Mouse (Mus musculus) hindbrain, embryonic 13.5 days (tissue): ENCODE results near the gene Slc5a4a. TPM values are rescaled to one million over a fixed set of nuclear protein-coding genes. Genes with fewer than 3 reads are reported as not detected.

Experiments used
- ATAC-seq: fragments of 200-750 bp; cut with Nextera tagmentation; 2 replicates; pipeline ENCODE4 v1.8.0; 2017; ENCODE audit warnings: moderate TSS enrichment; ENCODE audit not compliant: low FRiP score
- H3K27ac ChIP-seq: fragments of 300-500 bp; sonication (generic); 2 replicates; pipeline ENCODE4 v1.5.1; 2015; ENCODE audit warnings: inconsistent platforms, mild to moderate bottlenecking, moderate library complexity
- H3K27me3 ChIP-seq: fragments of 300-500 bp; sonication (generic); 2 replicates; pipeline ENCODE4 v1.6.1; 2015; ENCODE audit warnings: mild to moderate bottlenecking, inconsistent platforms
- H3K36me3 ChIP-seq: fragments of 300-500 bp; sonication (generic); 2 replicates; pipeline ENCODE4 v1.6.1; 2015; ENCODE audit warnings: mild to moderate bottlenecking, inconsistent platforms
- H3K4me1 ChIP-seq: fragments of 300-500 bp; sonication (generic); replicated peaks from 2 replicates; pipeline ENCODE4 v1.6.1; 2015; ENCODE audit warnings: inconsistent platforms
- H3K4me2 ChIP-seq: fragments of 300-500 bp; sonication (generic); 2 replicates; pipeline ENCODE4 v1.6.1; 2015; ENCODE audit warnings: inconsistent platforms, mild to moderate bottlenecking, moderate library complexity
- H3K4me3 ChIP-seq: fragments of 300-500 bp; sonication (generic); 2 replicates; pipeline ENCODE4 v1.5.1; 2015; ENCODE audit warnings: mild to moderate bottlenecking, inconsistent platforms
- H3K9ac ChIP-seq: fragments of 300-500 bp; sonication (generic); 2 replicates; pipeline ENCODE4 v1.6.1; 2015; ENCODE audit warnings: mild to moderate bottlenecking, inconsistent platforms
- H3K9me3 ChIP-seq: fragments of 300-500 bp; sonication (generic); 2 replicates; pipeline ENCODE4 v1.6.1; 2016; ENCODE audit warnings: inconsistent platforms
- WGBS: fragments of 180-500 bp; shearing (Covaris S2); methylation state at CpG from one replicate; pipeline ENCODE4 v1.1.7; 2015; 5-methylcytosine and 5-hydroxymethylcytosine counted together
- polyA plus RNA-seq: library from polyadenylated mRNA; unstranded; fragments of >200 nt; fragmentation: Nextera tagmentation; extraction: Ambion mirVana; gene quantifications from 2 replicates; pipeline ENCODE4 v1.2.1, GENCODE M21; 2015

Gene Slc5a4a
- 0.09 TPM in 1 of 2 replicates, not detected in the other for polyA plus RNA-seq

- H3K9ac ChIP-seq: no peak within 1 kb of the TSS
- WGBS: 88% methylated on average over 5 of the region's 5 CpGs
- H3K4me2 ChIP-seq: no peak within 1 kb of the TSS
- no peaks in the 10 kb centered on the region for H3K9me3 ChIP-seq
- no peaks in the 10 kb centered on the region for H3K27me3 ChIP-seq
- no peak within 1 kb of the TSS for H3K27ac ChIP-seq
- no peaks in the 10 kb centered on the region for H3K36me3 ChIP-seq
- H3K4me1 ChIP-seq: no peaks in the 10 kb centered on the region
- H3K4me3 ChIP-seq: no peak within 1 kb of the TSS
- no peak for ATAC-seq
Measured at GRCm38 (mm10) chr10:76147278-76147677, at the start of gene Slc5a4a. Slc5a4a (plus strand) TSS chr10:76147451.

- no peaks in the 10 kb centered on the region for H3K9me3 ChIP-seq
- no peaks in the 10 kb centered on the region for H3K4me1 ChIP-seq
- no peaks in the 10 kb centered on the region for H3K27me3 ChIP-seq
- ATAC-seq: no peak
- H3K27ac ChIP-seq: no peak within 1 kb of the TSS
- no peaks in the 10 kb centered on the region for H3K36me3 ChIP-seq
- WGBS: 87% methylated on average over 4 of the region's 4 CpGs
- no peak within 1 kb of the TSS for H3K4me3 ChIP-seq
- H3K4me2 ChIP-seq: no peak within 1 kb of the TSS
- H3K9ac ChIP-seq: no peak within 1 kb of the TSS
Measured at GRCm38 (mm10) chr10:76110861-76111260, 36.4 kb upstream of the Slc5a4a start, which contains the start of gene Slc5a4b. Slc5a4b (minus strand) TSS chr10:76110961.

- no peak for ATAC-seq
- H3K4me3 ChIP-seq: no peak overlapping the region
- H3K4me2 ChIP-seq: no peak overlapping the region
- H3K27ac ChIP-seq: no peak overlapping the region
- 30% methylated on average over 5 of the region's 5 CpGs for WGBS
- H3K36me3 ChIP-seq: no peaks in the 10 kb centered on the region
- H3K9ac ChIP-seq: no peak overlapping the region
- H3K4me1 ChIP-seq: peaks cover 5% of the 10 kb centered on the region
- H3K9me3 ChIP-seq: no peaks in the 10 kb centered on the region
- H3K27me3 ChIP-seq: no peaks in the 10 kb centered on the region
Measured at GRCm38 (mm10) chr10:76117966-76118365, 29.3 kb upstream of the Slc5a4a start.

- peaks cover 5% of the 10 kb centered on the region for H3K4me1 ChIP-seq
- H3K9me3 ChIP-seq: no peaks in the 10 kb centered on the region
- no peak overlapping the region for H3K9ac ChIP-seq
- 8% methylated on average over 1 of the region's 1 CpGs for WGBS
- no peaks in the 10 kb centered on the region for H3K27me3 ChIP-seq
- H3K4me2 ChIP-seq: no peak overlapping the region
- ATAC-seq: no peak
- H3K4me3 ChIP-seq: no peak overlapping the region
- no peaks in the 10 kb centered on the region for H3K36me3 ChIP-seq
- no peak overlapping the region for H3K27ac ChIP-seq
Measured at GRCm38 (mm10) chr10:76118741-76119140, 28.5 kb upstream of the Slc5a4a start.

GRCm38 (mm10) chr10:76120124-76120711 is 27.0 kb upstream of the Slc5a4a start:
- WGBS: 42% methylated on average over 4 of the region's 4 CpGs
- Histone ChIP-seq H3K4me2 (no peak overlapping the region), H3K27ac (no peak overlapping the region), H3K9ac (no peak overlapping the region), H3K4me1 (peaks cover 5% of the 10 kb centered on the region), H3K27me3 (no peaks in the 10 kb centered on the region), H3K36me3 (no peaks in the 10 kb centered on the region), H3K4me3 (no peak overlapping the region), H3K9me3 (no peaks in the 10 kb centered on the region)
- no peak for ATAC-seq

GRCm38 (mm10) chr10:76121495-76121894 is 25.8 kb upstream of the Slc5a4a start:
- 89% methylated on average over 5 of the region's 5 CpGs for WGBS
- Histone ChIP-seq H3K36me3 (no peaks in the 10 kb centered on the region), H3K9ac (no peak overlapping the region), H3K9me3 (no peaks in the 10 kb centered on the region), H3K4me3 (no peak overlapping the region), H3K4me2 (no peak overlapping the region), H3K27ac (no peak overlapping the region), H3K4me1 (peaks cover 5% of the 10 kb centered on the region), H3K27me3 (no peaks in the 10 kb centered on the region)
- no peak for ATAC-seq

- Histone ChIP-seq H3K27me3 (no peaks in the 10 kb centered on the region), H3K4me3 (no peak overlapping the region), H3K27ac (no peak overlapping the region), H3K36me3 (no peaks in the 10 kb centered on the region), H3K4me1 (no peaks in the 10 kb centered on the region), H3K9me3 (no peaks in the 10 kb centered on the region), H3K9ac (no peak overlapping the region), H3K4me2 (no peak overlapping the region)
- ATAC-seq: no peak
- WGBS: 82% methylated on average over 4 of the region's 4 CpGs
Measured at GRCm38 (mm10) chr10:76132506-76132905, 14.7 kb upstream of the Slc5a4a start.

- Histone ChIP-seq H3K9me3 (no peaks in the 10 kb centered on the region), H3K9ac (no peak overlapping the region), H3K4me1 (no peaks in the 10 kb centered on the region), H3K27ac (no peak overlapping the region), H3K4me2 (no peak overlapping the region), H3K27me3 (no peaks in the 10 kb centered on the region), H3K4me3 (no peak overlapping the region), H3K36me3 (no peaks in the 10 kb centered on the region)
- ATAC-seq: no peak
- WGBS: 92% methylated on average over 2 of the region's 2 CpGs
Measured at GRCm38 (mm10) chr10:76136318-76136717, 10.9 kb upstream of the Slc5a4a start.

GRCm38 (mm10) chr10:76146846-76147245 is 405 bp upstream of the Slc5a4a start:
- no peak for ATAC-seq
- Histone ChIP-seq H3K27me3 (no peaks in the 10 kb centered on the region), H3K36me3 (no peaks in the 10 kb centered on the region), H3K9ac (no peak overlapping the region), H3K9me3 (no peaks in the 10 kb centered on the region), H3K4me2 (no peak overlapping the region), H3K4me1 (no peaks in the 10 kb centered on the region), H3K27ac (no peak overlapping the region), H3K4me3 (no peak overlapping the region)
- 75% methylated on average over 8 of the region's 8 CpGs for WGBS

- no peaks in the 10 kb centered on the region for H3K9me3 ChIP-seq
- no peaks in the 10 kb centered on the region for H3K27me3 ChIP-seq
- H3K36me3 ChIP-seq: no peaks in the 10 kb centered on the region
- 89% methylated on average over 7 of the region's 7 CpGs for WGBS
- no peak for ATAC-seq
- no peaks in the 10 kb centered on the region for H3K4me1 ChIP-seq
- H3K4me3 ChIP-seq: no peak overlapping the region
- H3K9ac ChIP-seq: no peak overlapping the region
- no peak overlapping the region for H3K27ac ChIP-seq
- no peak overlapping the region for H3K4me2 ChIP-seq
Measured at GRCm38 (mm10) chr10:76155911-76156310, 8.7 kb downstream of the Slc5a4a start.

- no peaks in the 10 kb centered on the region for H3K9me3 ChIP-seq
- no peak overlapping the region for H3K9ac ChIP-seq
- H3K4me1 ChIP-seq: no peaks in the 10 kb centered on the region
- no peaks in the 10 kb centered on the region for H3K36me3 ChIP-seq
- H3K27me3 ChIP-seq: no peaks in the 10 kb centered on the region
- no peak overlapping the region for H3K27ac ChIP-seq
- H3K4me2 ChIP-seq: no peak overlapping the region
- no peak overlapping the region for H3K4me3 ChIP-seq
- 88% methylated on average over 5 of the region's 5 CpGs for WGBS
- ATAC-seq: no peak
Measured at GRCm38 (mm10) chr10:76157528-76157927, 10.3 kb downstream of the Slc5a4a start.

- Histone ChIP-seq H3K27me3 (no peaks in the 10 kb centered on the region), H3K4me2 (no peak overlapping the region), H3K9me3 (no peaks in the 10 kb centered on the region), H3K27ac (no peak overlapping the region), H3K9ac (no peak overlapping the region), H3K36me3 (no peaks in the 10 kb centered on the region), H3K4me3 (no peak overlapping the region), H3K4me1 (no peaks in the 10 kb centered on the region)
- no peak for ATAC-seq
- 74% methylated on average over 1 of the region's 1 CpGs for WGBS
Measured at GRCm38 (mm10) chr10:76158009-76158408, 10.8 kb downstream of the Slc5a4a start.

- H3K4me1 ChIP-seq: 0 out of 2 replicates have a peak, but pooled peaks cover 6% of the 10 kb centered on the region
- no peak overlapping the region for H3K4me2 ChIP-seq
- no peak overlapping the region for H3K27ac ChIP-seq
- H3K27me3 ChIP-seq: no peaks in the 10 kb centered on the region
- no peak overlapping the region for H3K9ac ChIP-seq
- H3K9me3 ChIP-seq: no peaks in the 10 kb centered on the region
- no peak for ATAC-seq
- no peaks in the 10 kb centered on the region for H3K36me3 ChIP-seq
- H3K4me3 ChIP-seq: no peak overlapping the region
- WGBS: 41% methylated on average over 2 of the region's 2 CpGs
Measured at GRCm38 (mm10) chr10:76174899-76175298, 27.6 kb downstream of the Slc5a4a start.
